Mouse (Mus musculus) thymus, postnatal 14 days (tissue): ENCODE results near the gene Hrct1.
A peak's percentile ranks its signal among the peaks of the same experiment; 100 is the strongest.

Experiments used
- DNase-seq: peaks from one replicate; pipeline ENCODE4 v3.0.0; 2021

Hrct1 gene

DNA sequence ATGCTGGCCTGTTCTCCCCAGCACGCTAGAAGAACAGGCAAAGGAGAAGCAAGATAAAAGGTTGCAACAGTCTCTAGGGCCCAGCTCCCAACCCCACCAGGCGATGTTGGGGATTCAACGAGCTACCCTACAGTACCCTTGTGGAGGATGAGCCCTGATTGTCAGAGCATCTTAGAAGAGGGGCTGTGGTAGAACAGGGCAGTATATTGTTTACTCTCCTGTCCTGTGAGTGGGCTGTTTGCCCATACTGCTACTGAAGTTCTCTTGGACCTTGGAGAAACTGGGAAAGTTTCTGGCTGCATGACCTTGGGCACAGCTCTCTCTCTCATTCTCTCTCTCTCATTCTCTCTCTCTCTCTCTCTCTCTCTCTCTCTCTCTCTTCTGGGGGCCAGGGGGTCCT is 2.1 kb downstream of the Hrct1 start:
- DNase-seq: no peak

- no peak for DNase-seq
Observed at GRCm38 (mm10) chr4:43729794-43730550, 3.0 kb downstream of the Hrct1 start, which contains the start of gene Spaar. Gene Spaar (plus strand): TSS chr4:43730034.

DNA sequence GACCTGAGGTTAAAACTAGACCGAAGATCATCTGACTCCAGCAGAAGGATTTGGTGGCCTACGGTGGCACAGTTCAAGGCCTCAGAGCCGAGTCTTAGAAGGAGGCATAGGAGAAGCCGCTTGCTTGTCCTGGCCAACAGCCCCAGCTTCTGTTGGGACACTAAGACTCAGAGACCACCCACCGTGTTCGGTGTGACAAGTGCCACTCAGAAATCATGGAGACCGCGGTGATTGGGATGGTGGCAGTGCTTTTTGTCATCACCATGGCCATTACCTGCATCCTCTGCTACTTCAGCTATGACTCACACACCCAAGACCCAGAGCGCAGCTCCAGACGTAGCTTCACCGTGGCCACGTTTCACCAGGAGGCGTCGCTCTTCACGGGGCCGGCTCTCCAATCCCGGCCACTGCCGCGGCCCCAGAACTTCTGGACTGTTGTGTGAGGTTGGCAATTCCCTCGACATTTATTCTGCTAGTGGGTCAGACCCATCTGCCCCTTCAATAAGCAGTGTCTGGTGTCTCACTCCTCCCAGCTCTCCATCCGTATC is 3.8 kb downstream of the Hrct1 start:
- no peak for DNase-seq

- no peak for DNase-seq
Observed at GRCm38 (mm10) chr4:43732171-43732570, 5.2 kb downstream of the Hrct1 start.

- DNase-seq: no peak
Observed at GRCm38 (mm10) chr4:43733186-43733585, 6.2 kb downstream of the Hrct1 start.

DNA sequence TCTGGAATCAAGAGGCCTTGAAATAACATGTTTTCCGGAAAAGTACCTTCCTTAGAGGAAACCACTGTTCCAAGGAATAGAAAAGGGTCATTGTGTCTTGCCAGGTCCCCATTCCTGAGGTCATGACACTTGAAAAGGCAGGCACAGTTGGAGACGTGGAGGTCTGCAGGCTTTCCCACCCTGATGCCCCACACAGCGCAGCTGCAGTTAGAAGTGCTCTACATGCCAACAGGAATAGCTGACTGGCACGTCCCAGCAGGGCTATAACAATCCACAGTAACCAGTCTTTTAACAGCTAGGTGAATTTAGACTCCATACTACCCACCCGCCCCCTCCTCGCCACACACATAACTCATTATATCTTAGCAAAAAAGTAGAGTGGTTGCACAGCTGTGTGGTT is 10.2 kb downstream of the Hrct1 start:
- DNase-seq: no peak

DNA sequence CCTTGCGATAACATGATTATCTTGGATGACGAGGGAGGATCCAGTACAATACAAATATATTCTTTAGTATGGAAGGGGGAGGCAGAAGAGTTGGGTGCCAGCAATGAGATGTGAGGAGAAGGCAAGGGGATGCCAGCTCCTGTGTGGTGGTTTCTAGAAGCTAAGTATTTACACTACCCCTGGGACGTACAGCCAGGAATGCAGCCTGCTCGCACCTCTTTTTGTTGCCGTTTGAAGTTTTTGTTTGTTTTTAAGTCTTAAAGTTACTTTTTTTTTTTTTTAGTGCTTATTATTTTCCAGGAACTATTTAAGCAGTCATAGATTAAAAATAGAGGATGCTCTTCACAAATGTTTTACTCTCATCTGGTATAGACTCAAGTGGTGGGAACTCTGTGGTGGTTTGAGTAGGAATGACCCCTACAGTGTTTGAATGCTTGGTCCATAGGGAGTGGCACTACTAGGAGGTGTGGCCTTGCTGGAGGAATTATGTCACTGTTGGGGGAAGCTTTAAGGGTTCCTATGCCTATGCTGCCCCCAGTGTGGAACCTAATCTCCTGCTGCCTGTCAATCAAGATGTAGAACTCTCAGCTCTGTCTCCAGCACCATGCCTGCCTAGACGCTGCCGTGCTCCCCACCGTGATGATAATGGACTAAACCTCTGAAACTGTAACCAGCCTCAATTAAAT is 12.1 kb downstream of the Hrct1 start:
- DNase-seq: no peak

DNA sequence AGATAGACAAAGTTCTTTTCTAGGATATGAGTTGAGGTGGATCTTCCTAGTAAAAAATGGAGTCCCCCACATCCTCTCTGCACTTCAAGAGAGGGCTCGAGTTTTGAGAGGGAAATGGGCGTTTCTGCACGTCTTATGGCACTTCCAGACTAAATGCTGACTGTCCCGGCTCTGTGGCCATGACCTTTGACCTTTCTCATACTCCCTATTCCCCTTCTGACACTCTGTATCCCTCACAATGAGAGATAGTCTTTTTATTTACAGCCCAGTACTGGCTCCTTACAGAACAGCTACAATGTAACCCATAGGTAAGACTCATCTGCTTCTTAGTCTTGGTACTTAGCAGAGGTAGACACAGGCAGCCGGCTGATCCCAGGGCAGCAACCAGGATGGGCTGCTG is 14.5 kb downstream of the Hrct1 start:
- no peak for DNase-seq

- no peak for DNase-seq
Observed at GRCm38 (mm10) chr4:43742637-43743036, 15.6 kb downstream of the Hrct1 start.

DNA sequence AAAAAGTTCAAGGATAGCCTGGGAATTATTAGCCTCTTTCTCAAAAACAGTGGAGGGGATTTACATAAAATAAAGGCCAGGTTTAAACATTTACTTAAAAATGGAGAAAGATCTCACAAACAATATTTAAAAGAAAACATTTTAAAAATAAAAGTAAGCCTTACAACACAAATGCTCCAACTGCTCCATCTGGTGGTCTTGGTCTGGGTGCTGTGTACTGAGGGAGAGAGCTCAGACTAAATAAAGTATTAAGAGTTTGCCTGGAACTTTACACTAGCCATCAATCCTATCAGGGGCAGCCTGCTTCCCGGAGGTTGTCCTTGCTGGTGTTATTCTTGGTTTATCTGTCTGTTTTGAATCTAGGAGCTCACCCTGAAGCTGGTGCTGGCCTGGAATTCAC is 16.1 kb downstream of the Hrct1 start:
- no peak for DNase-seq

- DNase-seq: no peak
Observed at GRCm38 (mm10) chr4:43745187-43745586, 18.2 kb downstream of the Hrct1 start.

DNA sequence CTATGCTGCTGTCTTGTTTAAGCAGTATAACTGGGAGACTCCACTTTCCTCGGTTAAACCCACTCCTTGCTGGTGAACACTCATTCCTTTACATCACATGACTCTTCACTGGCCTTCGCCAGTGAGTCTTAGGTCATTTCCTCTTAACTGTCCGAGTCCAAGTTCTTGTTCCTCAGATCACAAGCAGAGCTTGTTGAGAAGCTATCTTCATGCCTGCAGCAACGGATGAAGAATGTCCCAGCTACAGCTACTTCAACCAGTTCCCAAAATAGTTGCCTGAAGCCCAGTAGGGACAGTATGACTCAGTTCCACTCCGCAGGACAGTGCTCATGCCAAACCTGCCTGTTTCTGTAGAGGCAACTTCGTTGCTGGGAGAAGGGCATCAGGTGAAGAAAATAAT is 30.2 kb downstream of the Hrct1 start:
- DNase-seq: no peak

DNA sequence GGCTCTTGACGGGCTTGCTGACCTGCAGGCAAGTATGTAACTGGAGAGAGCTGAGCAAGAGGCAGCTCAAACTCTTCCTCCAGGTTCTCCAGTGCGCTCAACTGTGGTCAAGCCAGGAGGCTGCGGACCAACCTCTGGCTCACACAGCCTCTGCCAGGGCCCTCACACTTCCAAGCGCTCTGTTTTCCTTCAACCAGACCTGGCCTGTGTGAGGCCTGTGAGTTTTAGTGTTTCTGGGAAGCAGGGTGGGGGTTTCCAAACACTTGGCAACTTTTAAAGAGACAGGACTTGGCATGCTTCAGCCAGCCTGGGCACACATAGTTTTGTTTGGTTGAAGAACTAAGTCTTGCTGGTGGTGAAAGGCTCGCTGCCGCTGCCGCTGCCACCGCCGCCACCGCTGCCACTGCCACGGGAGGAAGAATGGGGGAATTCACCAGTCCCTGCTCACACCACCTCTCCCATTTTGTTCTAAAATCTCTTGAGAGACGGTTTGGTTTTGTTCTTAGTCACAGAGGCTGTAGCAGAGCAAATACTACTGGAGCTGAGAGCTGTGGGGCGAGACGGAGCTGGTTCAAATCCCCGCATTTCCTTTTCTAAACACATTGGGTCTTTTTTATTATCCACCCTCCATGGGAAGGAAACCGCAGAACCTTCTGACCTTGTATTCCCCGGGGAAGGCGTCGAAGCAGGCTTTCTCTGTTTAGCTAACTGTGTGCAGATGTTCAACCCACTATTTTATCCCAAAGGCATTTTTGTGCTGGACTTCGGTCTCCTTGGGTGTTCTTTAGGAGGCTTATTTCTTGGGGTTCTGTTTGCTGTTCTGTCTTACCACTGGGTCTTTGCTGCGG is 32.8 kb downstream of the Hrct1 start:
- no peak for DNase-seq

DNA sequence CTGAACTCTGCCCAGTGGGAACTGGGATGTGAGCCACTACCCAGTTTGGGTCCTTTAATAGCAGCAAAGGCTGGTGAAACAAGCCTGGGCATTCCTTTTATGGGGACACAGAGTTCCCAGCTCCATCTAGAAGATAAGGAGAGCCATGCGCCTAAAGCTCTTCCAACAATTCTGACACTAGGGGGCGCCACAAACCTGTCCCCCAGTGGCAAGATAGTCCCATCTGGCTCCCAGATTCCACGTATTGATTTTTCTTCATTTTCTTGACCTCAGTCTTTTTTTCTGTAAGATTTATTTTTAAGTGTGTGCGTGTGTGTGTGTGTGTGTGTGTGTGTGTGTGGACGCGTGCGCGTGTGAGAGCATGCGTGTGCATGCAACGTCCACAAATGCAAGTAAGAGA is 33.5 kb downstream of the Hrct1 start:
- DNase-seq: peak; percentile 26

- DNase-seq: no peak
Observed at GRCm38 (mm10) chr4:43761336-43761735, 34.3 kb downstream of the Hrct1 start.

DNA sequence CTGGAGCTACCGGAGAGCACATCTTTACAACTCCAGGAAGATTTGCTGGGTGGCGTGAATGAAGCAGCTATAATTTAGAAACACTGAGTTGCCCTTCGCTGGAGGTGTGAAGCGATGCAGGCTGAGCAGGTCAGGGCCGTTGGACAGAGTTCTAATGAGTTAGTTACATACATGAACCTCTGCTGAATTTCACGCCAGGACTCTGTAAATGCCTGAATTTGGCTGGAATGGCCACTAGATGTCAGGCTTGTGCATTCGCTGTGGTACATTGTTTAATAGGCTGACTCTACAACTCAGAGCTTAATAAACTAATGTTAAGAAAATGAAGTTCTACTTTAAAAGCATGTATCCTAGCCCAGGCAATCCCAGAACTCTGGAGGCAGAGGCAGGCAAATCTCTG is 36.4 kb downstream of the Hrct1 start:
- DNase-seq: peak; percentile 28

DNA sequence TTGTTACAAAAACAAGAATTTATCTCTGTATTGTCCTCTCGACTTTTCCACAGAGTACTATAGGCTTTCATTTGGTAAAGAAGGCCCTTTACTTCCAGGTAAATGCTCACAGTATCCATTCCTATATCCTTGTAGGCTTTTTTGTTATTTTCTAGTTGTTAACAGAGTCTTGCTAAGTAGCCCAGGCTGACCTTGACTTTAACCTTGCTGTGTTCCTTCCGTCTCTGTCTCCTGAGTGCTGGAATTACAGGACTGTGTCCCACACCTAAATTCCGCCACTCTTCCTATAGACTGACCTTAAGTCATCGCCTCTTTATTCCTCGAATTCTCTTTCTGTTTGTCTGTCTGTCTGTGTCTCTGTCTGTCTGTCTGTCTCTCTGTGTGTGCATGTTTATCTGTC is 41.4 kb downstream of the Hrct1 start:
- DNase-seq: no peak

- DNase-seq: no peak
Observed at GRCm38 (mm10) chr4:43769374-43769773, 42.4 kb downstream of the Hrct1 start.

GRCm38 (mm10) chr4:43770909-43771308 is 43.9 kb downstream of the Hrct1 start, which contains the start of gene Olfr159:
Gene Olfr159 (minus strand): TSS chr4:43771009.
- DNase-seq: no peak

DNA sequence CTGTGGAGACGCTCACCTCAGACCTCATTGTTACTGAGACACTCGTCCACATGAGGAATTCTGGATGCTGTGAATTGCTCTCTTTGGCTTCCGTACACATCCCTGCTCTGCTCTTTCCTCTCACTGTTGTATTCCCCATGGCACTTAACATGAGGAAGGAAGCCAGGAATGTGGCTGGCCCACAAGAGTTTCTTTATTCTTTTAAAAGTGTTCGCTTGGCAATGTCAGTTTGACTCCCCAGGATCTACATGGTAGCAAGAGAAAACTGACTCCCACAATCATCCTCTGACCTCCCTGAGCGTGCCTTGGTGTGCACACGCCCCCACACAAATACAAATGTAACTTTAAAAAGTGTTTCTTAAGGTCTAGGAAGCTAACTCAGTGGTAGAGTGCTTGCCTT is 44.6 kb downstream of the Hrct1 start:
- DNase-seq: no peak

DNA sequence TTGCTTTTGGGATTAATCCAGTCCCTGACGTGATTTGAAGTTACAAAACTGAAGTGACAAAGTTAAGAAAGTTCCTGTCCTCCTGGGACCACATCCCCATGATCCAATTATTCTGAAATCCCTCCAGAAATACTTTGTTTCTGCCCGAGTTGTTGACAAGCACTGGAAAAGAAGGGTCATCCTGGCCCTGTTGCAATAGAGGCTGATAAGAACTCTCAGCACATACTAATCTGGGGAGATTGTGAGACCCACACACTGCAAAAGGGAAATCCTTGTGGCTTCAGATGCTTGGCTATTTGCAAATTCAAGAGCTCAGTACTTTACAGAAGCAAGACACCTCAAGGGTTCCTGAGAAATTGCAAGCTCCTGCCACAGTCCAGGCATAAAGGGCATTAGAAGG is 45.3 kb downstream of the Hrct1 start:
- no peak for DNase-seq
